Mouse (Mus musculus) lung, embryonic 15.5 days (tissue): Measurements from ENCODE around the gene Colgalt1. TPM values are rescaled to one million over a fixed set of nuclear protein-coding genes. Genes with fewer than 3 reads are reported as not detected.

ENCODE experiments used
- ATAC-seq: fragments of 200-750 bp; cut with Nextera tagmentation; 2 replicates; pipeline ENCODE4 v1.8.0; 2017; ENCODE audit warnings: moderate number of reproducible peaks, borderline replicate concordance; ENCODE audit not compliant: low FRiP score, low TSS enrichment; ENCODE audit errors: extremely low read depth
- H3K27ac ChIP-seq: fragments of 300-500 bp; sonication (generic); 2 replicates; pipeline ENCODE4 v1.5.1; 2015; ENCODE audit warnings: moderate library complexity, mild to moderate bottlenecking, inconsistent platforms
- H3K27me3 ChIP-seq: fragments of 300-500 bp; sonication (generic); 2 replicates; pipeline ENCODE4 v1.6.1; 2015; ENCODE audit warnings: inconsistent platforms
- H3K36me3 ChIP-seq: fragments of 300-500 bp; sonication (generic); 2 replicates; pipeline ENCODE4 v1.6.1; 2015; ENCODE audit warnings: inconsistent platforms
- H3K4me1 ChIP-seq: fragments of 300-500 bp; sonication (generic); 2 replicates; pipeline ENCODE4 v1.6.1; 2015; ENCODE audit warnings: inconsistent platforms
- H3K4me2 ChIP-seq: fragments of 300-500 bp; sonication (generic); 2 replicates; pipeline ENCODE4 v1.6.1; 2015; ENCODE audit warnings: inconsistent platforms, mild to moderate bottlenecking, moderate library complexity
- H3K4me3 ChIP-seq: fragments of 300-500 bp; sonication (generic); 2 replicates; pipeline ENCODE4 v1.5.1; 2015; ENCODE audit warnings: mild to moderate bottlenecking, inconsistent platforms
- H3K9ac ChIP-seq: fragments of 300-500 bp; sonication (generic); 2 replicates; pipeline ENCODE4 v1.6.1; 2015; ENCODE audit warnings: inconsistent platforms
- H3K9me3 ChIP-seq: fragments of 300-500 bp; sonication (generic); 2 replicates; pipeline ENCODE4 v1.6.1; 2016; ENCODE audit warnings: inconsistent platforms
- WGBS: fragments of 180-500 bp; shearing (Covaris S2); methylation state at CpG from one replicate; pipeline ENCODE4 v1.1.7; 2015; 5-methylcytosine and 5-hydroxymethylcytosine counted together
- polyA plus RNA-seq: library from polyadenylated mRNA; unstranded; fragments of >200 nt; fragmentation: Nextera tagmentation; extraction: Ambion mirVana; gene quantifications from 2 replicates; pipeline ENCODE4 v1.2.1, GENCODE M21; 2015

Gene Colgalt1
- polyA plus RNA-seq, 1 experiment from 2014 or later: 79.3 TPM

DNA sequence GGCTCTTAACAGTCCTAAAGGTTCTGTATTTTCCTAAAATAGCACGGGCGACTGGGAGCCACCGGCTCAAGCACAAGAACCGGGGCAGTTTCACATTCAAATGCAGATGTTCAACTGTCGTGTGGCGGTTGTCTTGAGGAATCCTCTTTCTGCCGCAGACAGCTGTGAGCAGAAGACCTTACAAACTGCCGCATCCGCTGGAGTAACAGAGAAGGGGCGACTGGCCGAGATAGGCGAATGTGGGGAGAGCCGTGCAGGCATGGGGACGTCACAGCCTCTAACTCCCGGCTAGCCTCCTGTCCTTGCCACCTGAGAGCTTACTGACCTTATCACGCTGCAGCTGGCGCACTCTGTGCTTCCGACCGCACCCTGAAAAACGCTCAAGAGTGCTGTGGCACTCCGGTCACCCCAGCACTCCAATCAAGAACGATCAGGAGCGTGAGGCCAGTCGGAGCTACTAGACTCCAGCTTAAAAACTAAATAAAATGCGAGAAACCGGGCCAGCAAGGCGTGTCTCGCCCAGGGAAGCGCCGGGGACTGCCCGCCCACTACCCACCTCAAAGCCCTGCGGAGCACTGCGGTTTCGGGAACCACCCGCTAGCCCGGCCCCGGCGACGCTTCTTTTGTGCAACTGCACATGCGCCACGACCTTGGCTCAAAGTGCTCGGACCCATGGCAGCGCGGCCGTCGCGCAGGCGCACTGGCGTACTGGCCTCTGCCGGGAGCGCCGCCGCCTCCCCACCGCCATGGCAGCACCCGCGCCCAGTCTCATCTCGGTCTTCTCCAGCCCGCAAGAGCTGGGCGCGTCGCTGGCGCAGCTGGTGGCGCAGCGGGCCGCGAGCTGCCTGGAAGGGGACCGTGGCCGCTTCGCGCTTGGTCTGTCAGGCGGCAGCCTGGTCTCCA lies 19.1 kb upstream of the Colgalt1 start, which contains the start of gene Pgls:
Gene Pgls (plus strand): TSS at position 706 of the 903 bp plus-strand sequence.
- under 1% methylated on average over 71 of the region's 71 CpGs for WGBS
- Histone ChIP-seq H3K27ac (peak within 1 kb of the TSS; percentile 98), H3K9ac (peak within 1 kb of the TSS; percentile 83), H3K36me3 (no peaks in the 10 kb centered on the region; the same call in 1 of the 2 replicates), H3K9me3 (no peaks in the 10 kb centered on the region), H3K4me3 (peak within 1 kb of the TSS; percentile 72), H3K4me1 (peaks cover 28% of the 10 kb centered on the region), H3K4me2 (peak within 1 kb of the TSS; percentile 89), H3K27me3 (no peaks in the 10 kb centered on the region)
- ATAC-seq: peak; percentile 93

- Histone ChIP-seq H3K4me3 (peak overlapping the region; percentile 72), H3K9ac (peak overlapping the region; percentile 83), H3K4me2 (peak overlapping the region; percentile 89), H3K36me3 (no peaks in the 10 kb centered on the region; the same call in 1 of the 2 replicates), H3K9me3 (no peaks in the 10 kb centered on the region), H3K27ac (peak overlapping the region; percentile 98), H3K4me1 (peaks cover 28% of the 10 kb centered on the region), H3K27me3 (no peaks in the 10 kb centered on the region)
- ATAC-seq: peak; percentile 73
- WGBS: 3% methylated on average over 60 of the region's 60 CpGs
Observed at GRCm38 (mm10) chr8:71592374-71593170, 18.2 kb upstream of the Colgalt1 start.

GRCm38 (mm10) chr8:71593556-71594323 lies 17.1 kb upstream of the Colgalt1 start:
- peak overlapping the region; percentile 89; the same call in 1 of the 2 replicates for H3K4me2 ChIP-seq
- WGBS: 88% methylated on average over 8 of the region's 8 CpGs
- H3K4me3 ChIP-seq: peak overlapping the region; percentile 72; the same call in 1 of the 2 replicates
- H3K9ac ChIP-seq: no peak overlapping the region
- H3K27me3 ChIP-seq: no peaks in the 10 kb centered on the region
- ATAC-seq: no peak
- H3K27ac ChIP-seq: no peak overlapping the region
- H3K9me3 ChIP-seq: no peaks in the 10 kb centered on the region
- no peaks in the 10 kb centered on the region; the same call in 1 of the 2 replicates for H3K36me3 ChIP-seq
- H3K4me1 ChIP-seq: peaks cover 28% of the 10 kb centered on the region

- 86% methylated on average over 4 of the region's 4 CpGs for WGBS
- Histone ChIP-seq H3K27ac (no peak overlapping the region), H3K9ac (no peak overlapping the region), H3K9me3 (no peaks in the 10 kb centered on the region), H3K27me3 (no peaks in the 10 kb centered on the region), H3K4me3 (no peak overlapping the region), H3K4me1 (peaks cover 28% of the 10 kb centered on the region), H3K4me2 (no peak overlapping the region), H3K36me3 (no peaks in the 10 kb centered on the region; the same call in 1 of the 2 replicates)
- no peak for ATAC-seq
Observed at GRCm38 (mm10) chr8:71594324-71594722, 16.5 kb upstream of the Colgalt1 start.

- Histone ChIP-seq H3K36me3 (no peaks in the 10 kb centered on the region; the same call in 1 of the 2 replicates), H3K9me3 (no peaks in the 10 kb centered on the region), H3K4me2 (no peak overlapping the region), H3K9ac (no peak overlapping the region), H3K4me1 (peaks cover 28% of the 10 kb centered on the region), H3K27ac (no peak overlapping the region), H3K4me3 (no peak overlapping the region), H3K27me3 (no peaks in the 10 kb centered on the region)
- WGBS: 6% methylated on average over 27 of the region's 27 CpGs
- ATAC-seq: no peak
Observed at GRCm38 (mm10) chr8:71595862-71596261, 14.9 kb upstream of the Colgalt1 start.

GRCm38 (mm10) chr8:71596384-71596783 lies 14.4 kb upstream of the Colgalt1 start:
- Histone ChIP-seq H3K36me3 (no peaks in the 10 kb centered on the region; the same call in 1 of the 2 replicates), H3K4me2 (no peak overlapping the region), H3K9ac (no peak overlapping the region), H3K27ac (no peak overlapping the region), H3K4me1 (peaks cover 22% of the 10 kb centered on the region), H3K27me3 (peaks cover 2% of the 10 kb centered on the region; the same call in 1 of the 2 replicates), H3K4me3 (no peak overlapping the region), H3K9me3 (no peaks in the 10 kb centered on the region)
- no peak for ATAC-seq
- 52% methylated on average over 6 of the region's 6 CpGs for WGBS

DNA sequence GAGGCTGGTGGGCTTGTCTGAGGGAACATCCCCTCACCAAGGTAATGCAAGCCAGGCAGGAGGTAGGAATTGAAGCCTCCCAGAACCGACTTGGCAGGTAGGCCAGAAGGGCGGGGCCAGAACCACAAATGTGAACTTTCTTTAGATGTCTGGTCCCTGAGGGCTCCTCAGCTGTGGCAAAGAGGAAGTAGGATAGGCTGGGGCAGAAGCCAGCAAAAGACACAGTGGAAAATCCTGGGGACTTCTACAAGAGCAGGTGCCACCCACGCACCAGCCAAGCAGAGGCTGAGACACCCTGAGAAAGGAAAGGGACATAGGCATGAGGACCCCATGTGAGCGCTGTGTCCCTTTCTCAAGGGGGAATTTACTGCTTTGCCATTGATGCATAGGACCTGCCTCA lies 14.0 kb upstream of the Colgalt1 start:
- H3K4me3 ChIP-seq: no peak overlapping the region

GRCm38 (mm10) chr8:71597451-71597850 lies 13.3 kb upstream of the Colgalt1 start, which contains the start of gene Fam129c:
Gene Fam129c (plus strand): TSS chr8:71597648.
- WGBS: 83% methylated on average over 3 of the region's 3 CpGs

More for the DNA sequence above, 14.0 kb upstream of the Colgalt1 start:
- Histone ChIP-seq H3K27ac (no peak overlapping the region), H3K4me1 (peaks cover 22% of the 10 kb centered on the region), H3K36me3 (no peaks in the 10 kb centered on the region; the same call in 1 of the 2 replicates), H3K9ac (no peak overlapping the region), H3K27me3 (peaks cover 6% of the 10 kb centered on the region), H3K4me2 (no peak overlapping the region), H3K9me3 (no peaks in the 10 kb centered on the region)
- ATAC-seq: no peak
- 83% methylated on average over 4 of the region's 4 CpGs for WGBS

GRCm38 (mm10) chr8:71598375-71598774 lies 12.4 kb upstream of the Colgalt1 start:
- no peak overlapping the region for H3K27ac ChIP-seq
- no peak overlapping the region for H3K4me3 ChIP-seq
- no peak overlapping the region for H3K4me2 ChIP-seq
- peaks cover 17% of the 10 kb centered on the region for H3K27me3 ChIP-seq
- no peaks in the 10 kb centered on the region for H3K9me3 ChIP-seq
- no peak overlapping the region for H3K9ac ChIP-seq
- H3K36me3 ChIP-seq: no peaks in the 10 kb centered on the region; the same call in 1 of the 2 replicates
- H3K4me1 ChIP-seq: peaks cover 28% of the 10 kb centered on the region
- no peak for ATAC-seq

More at GRCm38 (mm10) chr8:71597451-71597850, 13.3 kb upstream of the Colgalt1 start, which contains the start of gene Fam129c:
- Histone ChIP-seq H3K9me3 (no peaks in the 10 kb centered on the region), H3K4me2 (no peak within 1 kb of the TSS), H3K4me3 (no peak within 1 kb of the TSS), H3K27me3 (peaks cover 13% of the 10 kb centered on the region), H3K27ac (no peak within 1 kb of the TSS), H3K36me3 (no peaks in the 10 kb centered on the region; the same call in 1 of the 2 replicates), H3K9ac (no peak within 1 kb of the TSS), H3K4me1 (peaks cover 28% of the 10 kb centered on the region)
- ATAC-seq: no peak

DNA sequence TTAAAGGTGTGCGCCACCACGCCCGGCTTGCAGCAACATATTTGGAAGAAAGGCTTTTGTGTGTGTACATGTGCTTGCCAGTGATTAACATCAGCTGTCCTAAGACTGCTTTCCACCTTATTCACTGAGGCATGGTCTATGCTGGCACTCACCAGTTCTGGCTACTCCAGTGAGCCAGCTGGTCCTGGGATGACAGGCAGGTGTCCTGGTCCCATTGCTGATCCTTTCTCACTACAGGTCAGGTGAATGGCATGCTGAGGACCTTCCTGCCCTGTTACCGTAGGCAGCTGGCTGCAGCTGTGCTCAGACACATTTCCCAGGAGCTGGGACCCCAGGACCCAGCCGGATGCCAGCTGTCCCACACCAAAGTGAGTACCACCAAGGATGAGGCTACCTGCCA lies 12.0 kb upstream of the Colgalt1 start:
- Histone ChIP-seq H3K9ac (no peak overlapping the region), H3K4me1 (peaks cover 27% of the 10 kb centered on the region), H3K36me3 (no peaks in the 10 kb centered on the region; the same call in 1 of the 2 replicates), H3K27me3 (peaks cover 17% of the 10 kb centered on the region), H3K4me2 (no peak overlapping the region), H3K27ac (no peak overlapping the region), H3K4me3 (no peak overlapping the region), H3K9me3 (no peaks in the 10 kb centered on the region)
- no peak for ATAC-seq
- 87% methylated on average over 5 of the region's 5 CpGs for WGBS
